Comparison of ENCODE assay signal across 25 mouse cellular contexts in genomic region chr11:21427291-21428012, GRCm38 (mm10). TPM values are rescaled to one million over a fixed set of nuclear protein-coding genes. Genes with fewer than 3 reads are reported as not detected.
DNase-seq lines count a peak whose midpoint lies in the region; ATAC-seq and TF ChIP-seq lines count a peak whose summit lies in the region.
"Had no signal": no experiment of that assay in that cellular context is flagged by ENCODE, and none has a peak within 500 bp of the region (broad histone marks: within the 10 kb centered on the region; RNA-seq: fewer than 3 reads in every experiment).

No protein-coding gene starts in this region.

- no peaks in the 10 kb centered on the region for H3K4me1 ChIP-seq in lung, postnatal 0 days (ENCODE audit: insufficient read depth, low read depth, low read length)
- no peaks in the 10 kb centered on the region for H3K4me1 ChIP-seq in stomach, postnatal 0 days (replicated peaks; ENCODE audit: control insufficient read depth, insufficient read depth)
- H3K4me1 ChIP-seq: embryonic facial prominence, embryonic 15.5 days; forebrain, embryonic 15.5 days; hindbrain, embryonic 10.5 days; limb, embryonic 15.5 days; lung, embryonic 15.5 days; midbrain, embryonic 15.5 days; neural tube, embryonic 12.5 days had no signal

- H3K9me3 ChIP-seq in lung, postnatal 0 days (ENCODE audit: low read length), result no peaks in the 10 kb centered on the region
- no peaks in the 10 kb centered on the region for H3K9me3 ChIP-seq in stomach, postnatal 0 days (ENCODE audit: control insufficient read depth, low read length)
- H3K9me3 ChIP-seq: embryonic facial prominence, embryonic 15.5 days; forebrain, embryonic 15.5 days; hindbrain, embryonic 10.5 days; limb, embryonic 15.5 days; lung, embryonic 15.5 days; midbrain, embryonic 15.5 days; neural tube, embryonic 12.5 days had no signal

- ATAC-seq in lung, postnatal 0 days, result no peak
- no peak for ATAC-seq in stomach, postnatal 0 days (ENCODE audit: low FRiP score, low TSS enrichment)
- ATAC-seq: forebrain, embryonic 15.5 days; hindbrain, postnatal 0 days; midbrain, embryonic 15.5 days had no signal

- H3K27ac ChIP-seq in lung, postnatal 0 days (ENCODE audit: low read length), result no peak overlapping the region
- H3K27ac ChIP-seq in stomach, postnatal 0 days (replicated peaks), result no peak overlapping the region
- H3K27ac ChIP-seq: embryonic facial prominence, embryonic 15.5 days; forebrain, embryonic 15.5 days; hindbrain, embryonic 10.5 days; hindbrain, postnatal 0 days; limb, embryonic 15.5 days; lung, embryonic 15.5 days; macrophage; midbrain, embryonic 15.5 days; neural tube, embryonic 12.5 days had no signal

- no peak overlapping the region for H3K4me2 ChIP-seq in lung, postnatal 0 days (replicated peaks; ENCODE audit: low read depth, low read length)
- no peak overlapping the region for H3K4me2 ChIP-seq in stomach, postnatal 0 days (replicated peaks; ENCODE audit: low read depth)
- H3K4me2 ChIP-seq: embryonic facial prominence, embryonic 15.5 days; forebrain, embryonic 15.5 days; heart, embryonic 11.5 days; limb, embryonic 15.5 days; lung, embryonic 15.5 days; midbrain, embryonic 15.5 days; neural tube, embryonic 12.5 days had no signal

- no peaks in the 10 kb centered on the region for H3K36me3 ChIP-seq in lung, postnatal 0 days (ENCODE audit: insufficient read depth, low read length)
- no peaks in the 10 kb centered on the region for H3K36me3 ChIP-seq in stomach, postnatal 0 days (ENCODE audit: control insufficient read depth, insufficient read depth, low read length)
- H3K36me3 ChIP-seq: embryonic facial prominence, embryonic 15.5 days; forebrain, embryonic 15.5 days; hindbrain, embryonic 10.5 days; limb, embryonic 15.5 days; lung, embryonic 15.5 days; midbrain, embryonic 15.5 days; neural tube, embryonic 12.5 days had no signal

- 69% methylated on average over 4 of the region's 4 CpGs for WGBS in lung, postnatal 0 days
- WGBS in stomach, postnatal 0 days, result 68% methylated on average over 4 of the region's 4 CpGs

- no peak overlapping the region for H3K4me3 ChIP-seq in lung, postnatal 0 days (ENCODE audit: low read depth, low read length)
- no peak overlapping the region for H3K4me3 ChIP-seq in stomach, postnatal 0 days (ENCODE audit: low read depth, low read length)
- H3K4me3 ChIP-seq: embryonic facial prominence, embryonic 15.5 days; forebrain, embryonic 15.5 days; hindbrain, embryonic 10.5 days; limb, embryonic 15.5 days; lung, embryonic 15.5 days; midbrain, embryonic 15.5 days; neural tube, embryonic 12.5 days had no signal

- no peak for TF ChIP-seq CTCF in lung, postnatal 0 days (IDR thresholded peaks at IDR 0.05)
- TF ChIP-seq CTCF in stomach, postnatal 0 days (IDR thresholded peaks at IDR 0.05; ENCODE audit: low read depth), result no peak

- H3K9ac ChIP-seq in lung, postnatal 0 days (replicated peaks; ENCODE audit: low read depth), result no peak overlapping the region
- H3K9ac ChIP-seq in stomach, postnatal 0 days (ENCODE audit: low read length), result no peak overlapping the region
- H3K9ac ChIP-seq: embryonic facial prominence, embryonic 15.5 days; forebrain, embryonic 15.5 days; limb, embryonic 15.5 days; lung, embryonic 15.5 days; midbrain, embryonic 15.5 days; neural tube, embryonic 12.5 days had no signal

- H3K27me3 ChIP-seq in lung, postnatal 0 days (replicated peaks; ENCODE audit: insufficient read depth, low read length), result no peaks in the 10 kb centered on the region
- no peaks in the 10 kb centered on the region for H3K27me3 ChIP-seq in stomach, postnatal 0 days (ENCODE audit: control insufficient read depth, insufficient read depth, low read length)
- H3K27me3 ChIP-seq: embryonic facial prominence, embryonic 15.5 days; forebrain, embryonic 15.5 days; limb, embryonic 15.5 days; lung, embryonic 15.5 days; midbrain, embryonic 15.5 days; neural tube, embryonic 12.5 days had no signal

- peak; percentile 83 for DNase-seq in kidney, adult 9 months
- DNase-seq in kidney, postnatal 10 days, result no peak
- peak; percentile 6 for DNase-seq in lung, postnatal 0 days (ENCODE audit: low spot score)
- no peak for DNase-seq in lung, postnatal 4 days
- DNase-seq in kidney, postnatal 36 days, result peak; percentile 26 to 81
- no peak for DNase-seq in ovary, postnatal 36 days (ENCODE audit: low spot score)
- no peak for DNase-seq in stomach, postnatal 0 days (ENCODE audit: low spot score)
- DNase-seq: adrenal gland, postnatal 14 days; B cell, adult 2 months; cerebellum, adult 8-10 months; gastrocnemius, postnatal 10 days; left cerebral cortex, postnatal 4 days; retina, postnatal 1 day; right cerebral cortex, postnatal 25 days; thymus, postnatal 25 days had no signal

- TF ChIP-seq EP300 in lung, postnatal 0 days (IDR thresholded peaks at IDR 0.05), result no peak
- no peak for TF ChIP-seq EP300 in stomach, postnatal 0 days (optimal IDR thresholded peaks at IDR 0.05)

RNA-seq across cellular contexts. Expression of gene Ugp2, which starts 56.5 kb away (rescaled TPM):
- 76.4 and 92.6 TPM in 2 replicates for polyA plus RNA-seq in lung, postnatal 0 days (2015; fragmentation: Nextera tagmentation; extraction: Ambion mirVana)
- 124 and 128 TPM in 2 replicates for polyA plus RNA-seq in stomach, postnatal 0 days (2015; fragmentation: Nextera tagmentation; extraction: Ambion mirVana)

Comparison
In these comparisons a context has a peak if more than half of its experiments do, and no peak if none do; other contexts are left out.
1. DNase-seq: peak in kidney, adult 9 months (single experiment), lung, postnatal 0 days (single experiment) and kidney, postnatal 36 days (2 of 2); none in kidney, postnatal 10 days (single experiment), lung, postnatal 4 days (0 of 2), ovary, postnatal 36 days (single experiment) and stomach, postnatal 0 days (single experiment).